Mouse (Mus musculus) intestine, embryonic 14.5 days (tissue): ENCODE data around the gene Kin. TPM values are rescaled to one million over a fixed set of nuclear protein-coding genes. Genes with fewer than 3 reads are reported as not detected.

ENCODE experiments used
- polyA plus RNA-seq: library from polyadenylated mRNA; unstranded; fragments of >200 nt; fragmentation: Nextera tagmentation; extraction: Ambion mirVana; gene quantifications from 2 replicates; pipeline ENCODE4 v1.2.1, GENCODE M21; 2014

The Kin gene
- polyA plus RNA-seq, 1 experiment from 2014 or later, result 26.8 TPM

Other genes starting within 250 kb of the Kin start
- not detected in 2 replicates for gene 4930412O13Rik, start 199.3 kb upstream of the Kin start, polyA plus RNA-seq
- gene 9230102O04Rik, start 191.1 kb upstream of the Kin start, polyA plus RNA-seq, result not detected in 2 replicates
- 0.85 and 1.8 TPM in 2 replicates for gene Gata3, start 190.6 kb upstream of the Kin start, polyA plus RNA-seq
- gene Taf3, start 32.0 kb upstream of the Kin start, polyA plus RNA-seq, result 13.3 and 15.9 TPM in 2 replicates
- gene Atp5c1, start 83 bp upstream of the Kin start, polyA plus RNA-seq, result 727 and 729 TPM in 2 replicates
- 0.19 and 0.27 TPM in 2 replicates for gene Itih2, start 50.8 kb downstream of the Kin start, polyA plus RNA-seq
- 11.5 and 12.1 TPM in 2 replicates for gene Itih5, start 73.0 kb downstream of the Kin start, polyA plus RNA-seq